Mouse (Mus musculus) ES-E14 (cell line): ENCODE data around the gene Pnmt. TPM values are rescaled to one million over a fixed set of nuclear protein-coding genes. Genes with fewer than 3 reads are reported as not detected.

ENCODE experiments used
- DNase-seq: peaks from one replicate; pipeline ENCODE4 v3.0.0-alpha.2; 2013; ENCODE audit warnings: low read depth, low spot score
- H3K27ac ChIP-seq: 2 replicates; pipeline ENCODE4 v1.5.1; 2012; ENCODE audit warnings: low read depth, mild to moderate bottlenecking, low read length, moderate library complexity, mixed read lengths; ENCODE audit not compliant: poor library complexity, insufficient read depth, severe bottlenecking
- H3K36me3 ChIP-seq: 2 replicates; pipeline ENCODE4 v1.6.1; 2012; ENCODE audit warnings: mild to moderate bottlenecking, low read length, moderate library complexity, mixed read lengths; ENCODE audit not compliant: control insufficient read depth, poor library complexity, insufficient read depth, severe bottlenecking
- H3K4me1 ChIP-seq, 2 experiments: fragments of 150-350 bp in 1 of 2; sonication (generic) in 1 of 2; 2 replicates each; pipeline ENCODE4 v1.6.1; 2012; ENCODE audit warnings: low read length in 2 of 2, mild to moderate bottlenecking in 1 of 2, mixed read lengths in 1 of 2; ENCODE audit not compliant: control insufficient read depth in 2 of 2, insufficient read depth in 2 of 2, poor library complexity in 1 of 2
- H3K4me3 ChIP-seq, 2 experiments: fragments of 150-350 bp in 1 of 2; sonication (generic) in 1 of 2; 2 replicates each; pipeline ENCODE4 v1.5.1; 2012; ENCODE audit warnings: low read length in 2 of 2, low read depth in 1 of 2, mild to moderate bottlenecking in 1 of 2, mixed read lengths in 1 of 2; ENCODE audit not compliant: insufficient read depth in 1 of 2, poor library complexity in 1 of 2, severe bottlenecking in 1 of 2
- H3K9ac ChIP-seq: 2 replicates; pipeline ENCODE4 v1.6.1; 2012; ENCODE audit warnings: low read depth, mild to moderate bottlenecking, low read length, mixed read lengths; ENCODE audit not compliant: poor library complexity, insufficient read depth, severe bottlenecking
- H3K9me3 ChIP-seq: fragments of 150-350 bp; sonication (generic); 2 replicates; pipeline ENCODE4 v1.6.1; 2012; ENCODE audit warnings: low read depth, mild to moderate bottlenecking, low read length; ENCODE audit not compliant: control insufficient read depth, insufficient read depth
- CHD2 ChIP-seq: IDR thresholded peaks from 2 replicates; pipeline ENCODE4 v1.6.1; 2014; ENCODE audit warnings: mild to moderate bottlenecking, low read depth, low read length, inconsistent platforms
- HCFC1 ChIP-seq: IDR thresholded peaks from 2 replicates; pipeline ENCODE4 v1.6.1; 2012; ENCODE audit warnings: low read length, inconsistent platforms, borderline replicate concordance; ENCODE audit not compliant: insufficient read depth
- MAFK ChIP-seq: IDR thresholded peaks from 2 replicates; pipeline ENCODE4 v1.6.1; 2014; ENCODE audit warnings: mild to moderate bottlenecking, low read depth, low read length, inconsistent platforms; ENCODE audit not compliant: insufficient read depth
- ZC3H11A ChIP-seq: IDR thresholded peaks from 2 replicates; pipeline ENCODE4 v1.6.1; 2012; ENCODE audit warnings: low read depth, mild to moderate bottlenecking, inconsistent platforms, low read length, borderline replicate concordance
- ZNF384 ChIP-seq: IDR thresholded peaks from 2 replicates; pipeline ENCODE4 v1.6.1; 2012; ENCODE audit warnings: low read depth, low read length, inconsistent platforms
- in situ Hi-C, 2 experiments: fragments of 600-800 bp; cut with MboI; formaldehyde crosslinking; loops; one replicate each; pipeline ENCODE4 v1.15.1; 2025; ENCODE audit warnings: low sequenced_read_pairs in 2 of 2, inconsistent platforms in 1 of 2; ENCODE audit not compliant: unreplicated experiment in 2 of 2
- total RNA-seq: library from RNA; depleted of rRNA; stranded (reverse); fragments of 300-350 nt; gene quantifications from 2 replicates; pipeline ENCODE4 v1.2.3, GENCODE M21; 2012

Gene Pnmt
- total RNA-seq, 1 experiment: 0.36 TPM

- Histone ChIP-seq H3K36me3 (no peaks in the 10 kb centered on the region; the same call in 1 of the 2 replicates), H3K4me1 (no peaks in the 10 kb centered on the region; a peak in 1 of 4 replicates), H3K9ac (no peak overlapping the region), H3K9me3 (no peaks in the 10 kb centered on the region), H3K4me3 (no peak overlapping the region), H3K27ac (no peak overlapping the region)
- DNase-seq: no peak
- TF ChIP-seq HCFC1 (no peak), ZNF384 (no peak), MAFK (no peak), CHD2 (no peak), ZC3H11A (no peak)
- in situ Hi-C loops: no loop called here
These were observed 32.8 kb downstream of the Pnmt start for GRCm38 (mm10) chr11:98418939-98419547.

- H3K9ac ChIP-seq: no peak overlapping the region
- in situ Hi-C loops: no loop called here
- no peaks in the 10 kb centered on the region for H3K9me3 ChIP-seq
- H3K4me3 ChIP-seq: no peak overlapping the region
- TF ChIP-seq ZC3H11A (no peak), ZNF384 (no peak), HCFC1 (no peak), CHD2 (no peak), MAFK (no peak)
- H3K4me1 ChIP-seq: no peaks in the 10 kb centered on the region; a peak in 1 of 4 replicates
- H3K36me3 ChIP-seq: peaks cover 2% of the 10 kb centered on the region; the same call in 1 of the 2 replicates
- DNase-seq: no peak
- H3K27ac ChIP-seq: no peak overlapping the region
These were observed 40.3 kb downstream of the Pnmt start for GRCm38 (mm10) chr11:98426592-98426991.

- DNase-seq: no peak
- no peak overlapping the region for H3K9ac ChIP-seq
- no peak overlapping the region for H3K4me3 ChIP-seq
- in situ Hi-C loops: no loop called here
- TF ChIP-seq ZC3H11A: no peak
- H3K27ac ChIP-seq: no peak overlapping the region
- no peaks in the 10 kb centered on the region for H3K9me3 ChIP-seq
- H3K4me1 ChIP-seq: no peaks in the 10 kb centered on the region; a peak in 1 of 4 replicates
- H3K36me3 ChIP-seq: peaks cover 5% of the 10 kb centered on the region; the same call in 1 of the 2 replicates
These were observed 42.2 kb downstream of the Pnmt start for GRCm38 (mm10) chr11:98428436-98428835.

- peaks cover 17% of the 10 kb centered on the region; the same call in 1 of the 2 replicates for H3K36me3 ChIP-seq
- H3K9ac ChIP-seq: no peak overlapping the region
- H3K4me1 ChIP-seq: no peaks in the 10 kb centered on the region
- no peak for DNase-seq
- TF ChIP-seq HCFC1 (peak; percentile 73; the same call in 1 of the 2 replicates), ZNF384 (no peak)
- H3K9me3 ChIP-seq: no peaks in the 10 kb centered on the region
- H3K27ac ChIP-seq: no peak overlapping the region
- in situ Hi-C loops: no loop called here
- no peak overlapping the region for H3K4me3 ChIP-seq
These were observed 45.7 kb downstream of the Pnmt start for GRCm38 (mm10) chr11:98431743-98432502.

- H3K4me1 ChIP-seq: 0 out of 4 replicates have a peak, but pooled peaks cover 0 to 3% of the 10 kb centered on the region in 2 experiments
- no peak overlapping the region for H3K27ac ChIP-seq
- in situ Hi-C loops: no loop called here
- no peak overlapping the region for H3K4me3 ChIP-seq
- no peaks in the 10 kb centered on the region for H3K9me3 ChIP-seq
- TF ChIP-seq ZNF384 (no peak), ZC3H11A (no peak), CHD2 (no peak), MAFK (no peak), HCFC1 (no peak)
- H3K9ac ChIP-seq: no peak overlapping the region
- peaks cover 18% of the 10 kb centered on the region; the same call in 1 of the 2 replicates for H3K36me3 ChIP-seq
- DNase-seq: no peak
These were observed 49.5 kb downstream of the Pnmt start for GRCm38 (mm10) chr11:98435723-98436122.
